Mouse (Mus musculus) embryo, embryonic 11.5 days (tissue): ENCODE data around the gene Pdx1.

Experiments
- DNase-seq: peaks from one replicate; pipeline ENCODE4 v3.0.0-alpha.2; 2012; ENCODE audit warnings: low read depth, low spot score

The Pdx1 gene

GRCm38 (mm10) chr5:147277547-147277925 lies 7.8 kb downstream of the Pdx1 start:
- no peak for DNase-seq

GRCm38 (mm10) chr5:147284365-147284764 lies 14.6 kb downstream of the Pdx1 start:
- DNase-seq = no peak

- no peak for DNase-seq
Observed at GRCm38 (mm10) chr5:147291764-147292505, 22.2 kb downstream of the Pdx1 start.

- DNase-seq = no peak
Observed at GRCm38 (mm10) chr5:147292506-147293120, 22.9 kb downstream of the Pdx1 start.

GRCm38 (mm10) chr5:147293127-147293910 lies 23.6 kb downstream of the Pdx1 start:
- peak; percentile 80 for DNase-seq

GRCm38 (mm10) chr5:147294121-147294520 lies 24.4 kb downstream of the Pdx1 start:
- no peak for DNase-seq

- no peak for DNase-seq
Observed at GRCm38 (mm10) chr5:147297249-147297648, 27.5 kb downstream of the Pdx1 start.

- DNase-seq = no peak
Observed at GRCm38 (mm10) chr5:147299255-147300000, 29.7 kb downstream of the Pdx1 start.

GRCm38 (mm10) chr5:147300001-147300363 lies 30.2 kb downstream of the Pdx1 start:
- no peak for DNase-seq

GRCm38 (mm10) chr5:147300917-147301780 lies 31.4 kb downstream of the Pdx1 start:
- DNase-seq = no peak

- DNase-seq = no peak
Observed at GRCm38 (mm10) chr5:147301781-147302070, 32.0 kb downstream of the Pdx1 start.

GRCm38 (mm10) chr5:147302141-147302540 lies 32.4 kb downstream of the Pdx1 start:
- no peak for DNase-seq

GRCm38 (mm10) chr5:147302746-147303400 lies 33.1 kb downstream of the Pdx1 start:
- no peak for DNase-seq

GRCm38 (mm10) chr5:147304276-147305155 lies 34.8 kb downstream of the Pdx1 start:
- no peak for DNase-seq

GRCm38 (mm10) chr5:147305166-147305565 lies 35.4 kb downstream of the Pdx1 start:
- DNase-seq = no peak

- no peak for DNase-seq
Observed at GRCm38 (mm10) chr5:147305856-147306637, 36.3 kb downstream of the Pdx1 start.

- no peak for DNase-seq
Observed at GRCm38 (mm10) chr5:147306638-147307397, 37.1 kb downstream of the Pdx1 start, which contains the start of gene Cdx2. Gene Cdx2, minus strand, starts transcription at chr5:147307270.

GRCm38 (mm10) chr5:147307398-147307785 lies 37.6 kb downstream of the Pdx1 start:
- no peak for DNase-seq
